Mouse (Mus musculus) gastrocnemius, postnatal 25 days (tissue): Measurements from ENCODE around the gene Cux2. TPM values are rescaled to one million over a fixed set of nuclear protein-coding genes. Genes with fewer than 3 reads are reported as not detected.

Source experiments
- DNase-seq: peaks from one replicate; pipeline ENCODE4 v3.0.0; 2022
- long read RNA-seq, 2 experiments: library from polyadenylated mRNA; stranded (forward); transcript quantifications; one replicate each; pipeline ENCODE4 v2.0.0; 2021
- total RNA-seq, 2 experiments: library from RNA; stranded (reverse); gene quantifications; 1 replicate in 1 of 2; 2 replicates in 1 of 2; pipeline ENCODE4 v1.2.3; 2021

Gene Cux2
- total RNA-seq = 1 to 10 TPM; 1.8 to 6.9 TPM
- long read RNA-seq, experiment 1 = 0 reads
- long read RNA-seq, experiment 2, partial matches to known transcripts = 0 of 1 reads
- long read RNA-seq, experiment 2, other reads (novel, unspliced or antisense) = 1 of 1 reads

GRCm38 (mm10) chr5:122050017-122050831 lies at the start of gene Cux2:
Cux2 (minus strand) TSS chr5:122050102.
- peak; percentile 46 for DNase-seq

GRCm38 (mm10) chr5:122094439-122094838 lies 44.5 kb upstream of the Cux2 start:
- no peak for DNase-seq

DNA sequence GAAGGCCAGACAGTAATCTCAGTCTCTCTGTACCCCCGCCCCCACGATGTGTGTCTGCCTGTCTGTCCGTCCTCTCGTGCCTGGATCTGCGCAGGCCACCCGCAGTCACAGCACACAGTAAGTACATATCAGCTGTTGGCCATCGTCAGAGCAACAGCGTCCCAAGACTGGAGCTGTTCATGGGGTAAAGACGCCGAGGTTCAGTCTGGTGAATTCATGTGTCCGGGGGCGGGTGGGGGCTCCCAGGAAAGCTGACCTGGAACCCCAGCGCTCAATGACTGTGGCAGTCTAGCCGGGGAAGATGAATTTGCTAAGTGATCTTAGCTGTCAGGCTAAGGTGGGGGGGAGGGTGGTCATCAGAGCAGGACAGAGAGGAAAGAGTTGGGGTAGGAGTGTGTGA lies 43.8 kb upstream of the Cux2 start:
- DNase-seq = no peak

GRCm38 (mm10) chr5:122092794-122093193 lies 42.9 kb upstream of the Cux2 start:
- DNase-seq = no peak

GRCm38 (mm10) chr5:122091070-122091469 lies 41.2 kb upstream of the Cux2 start:
- DNase-seq = no peak

DNA sequence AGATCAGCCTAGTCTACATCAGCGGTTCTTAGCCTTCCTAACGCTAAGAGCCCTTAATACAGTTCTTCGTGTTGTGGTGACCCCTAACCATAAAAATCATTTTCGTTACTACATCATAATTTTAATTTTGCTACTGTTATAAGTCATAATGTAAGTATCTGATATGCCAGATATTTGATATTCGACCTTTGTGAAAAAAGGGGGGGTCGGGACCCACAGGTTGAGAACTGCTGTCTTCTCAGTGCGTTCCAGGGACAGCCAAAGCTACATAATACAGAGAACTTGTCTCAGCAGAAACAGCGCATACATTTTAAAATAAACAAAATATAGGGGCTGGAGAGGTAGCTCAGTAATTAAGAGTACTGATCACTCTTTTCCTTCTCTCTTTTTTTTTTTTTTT lies 39.8 kb upstream of the Cux2 start:
- no peak for DNase-seq

GRCm38 (mm10) chr5:122088917-122089316 lies 39.0 kb upstream of the Cux2 start:
- DNase-seq = peak; percentile 74

- DNase-seq = no peak
These were observed 36.2 kb upstream of the Cux2 start for GRCm38 (mm10) chr5:122086121-122086520.

- DNase-seq = no peak
These were observed 35.4 kb upstream of the Cux2 start for GRCm38 (mm10) chr5:122085291-122085690.

DNA sequence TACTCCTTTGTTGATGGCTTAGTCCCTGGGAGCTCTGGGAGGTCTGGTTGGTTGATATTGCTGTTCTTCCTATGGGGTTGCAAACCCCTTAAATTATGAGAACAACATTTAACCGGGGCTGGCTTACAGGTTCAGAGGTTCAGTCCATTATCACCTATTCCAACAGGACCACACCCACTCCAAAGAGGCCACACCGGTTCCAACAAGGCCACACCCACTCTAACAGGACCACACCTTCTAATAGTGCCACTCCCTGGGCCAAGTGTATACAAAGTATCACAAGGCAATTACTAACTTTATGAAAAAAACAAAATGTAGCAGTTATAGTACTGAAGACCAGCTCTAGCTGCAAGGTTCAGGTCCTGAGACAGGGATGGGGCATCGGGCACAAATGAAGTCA lies 34.6 kb upstream of the Cux2 start:
- DNase-seq = no peak

DNA sequence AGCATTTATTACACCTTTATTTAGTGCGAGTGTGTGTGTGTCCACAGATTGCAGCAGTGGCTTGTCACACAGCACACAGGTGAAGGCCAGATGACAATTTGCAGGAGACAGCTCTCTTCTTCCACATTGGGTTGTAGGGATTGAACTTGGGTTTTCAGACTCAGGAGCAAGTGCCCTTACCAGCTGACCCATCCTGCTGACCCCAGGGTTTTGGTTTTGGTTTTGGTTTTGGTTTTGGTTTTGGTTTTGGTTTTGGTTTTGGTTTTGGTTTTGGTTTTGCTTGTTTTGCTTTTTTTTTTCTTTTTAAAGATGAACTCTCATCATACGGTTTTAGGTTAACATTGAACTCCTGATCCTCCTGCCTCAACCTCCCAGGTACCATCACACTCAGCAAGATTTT lies 33.4 kb upstream of the Cux2 start:
- no peak for DNase-seq

- DNase-seq = no peak
These were observed 31.6 kb upstream of the Cux2 start for GRCm38 (mm10) chr5:122081471-122081870.

- DNase-seq = no peak
These were observed 31.0 kb upstream of the Cux2 start for GRCm38 (mm10) chr5:122080930-122081329.

GRCm38 (mm10) chr5:122079796-122080195 lies 29.9 kb upstream of the Cux2 start:
- no peak for DNase-seq

- no peak for DNase-seq
These were observed 27.3 kb upstream of the Cux2 start for GRCm38 (mm10) chr5:122077244-122077643.

GRCm38 (mm10) chr5:122075736-122076135 lies 25.8 kb upstream of the Cux2 start:
- DNase-seq = no peak

DNA sequence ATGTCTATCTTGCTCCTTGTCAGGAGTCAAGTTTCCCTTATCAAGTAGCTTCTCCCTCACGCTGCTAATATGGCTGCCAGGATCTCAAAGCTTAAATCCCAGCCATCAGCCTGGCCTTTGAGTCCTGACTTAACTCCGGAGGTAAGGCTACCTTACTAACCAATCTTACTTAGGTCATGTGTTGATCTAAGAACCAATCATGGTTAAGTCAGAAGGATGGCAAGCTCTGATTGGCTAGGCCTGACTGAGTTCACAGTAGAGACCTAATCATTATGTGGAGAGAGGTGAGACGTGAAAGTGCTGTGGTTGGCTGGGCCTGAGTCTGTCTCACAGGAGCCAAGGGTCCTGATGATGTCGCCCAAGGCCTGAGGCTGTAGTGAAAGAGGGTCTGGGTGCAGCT lies 22.1 kb upstream of the Cux2 start:
- DNase-seq = no peak

DNA sequence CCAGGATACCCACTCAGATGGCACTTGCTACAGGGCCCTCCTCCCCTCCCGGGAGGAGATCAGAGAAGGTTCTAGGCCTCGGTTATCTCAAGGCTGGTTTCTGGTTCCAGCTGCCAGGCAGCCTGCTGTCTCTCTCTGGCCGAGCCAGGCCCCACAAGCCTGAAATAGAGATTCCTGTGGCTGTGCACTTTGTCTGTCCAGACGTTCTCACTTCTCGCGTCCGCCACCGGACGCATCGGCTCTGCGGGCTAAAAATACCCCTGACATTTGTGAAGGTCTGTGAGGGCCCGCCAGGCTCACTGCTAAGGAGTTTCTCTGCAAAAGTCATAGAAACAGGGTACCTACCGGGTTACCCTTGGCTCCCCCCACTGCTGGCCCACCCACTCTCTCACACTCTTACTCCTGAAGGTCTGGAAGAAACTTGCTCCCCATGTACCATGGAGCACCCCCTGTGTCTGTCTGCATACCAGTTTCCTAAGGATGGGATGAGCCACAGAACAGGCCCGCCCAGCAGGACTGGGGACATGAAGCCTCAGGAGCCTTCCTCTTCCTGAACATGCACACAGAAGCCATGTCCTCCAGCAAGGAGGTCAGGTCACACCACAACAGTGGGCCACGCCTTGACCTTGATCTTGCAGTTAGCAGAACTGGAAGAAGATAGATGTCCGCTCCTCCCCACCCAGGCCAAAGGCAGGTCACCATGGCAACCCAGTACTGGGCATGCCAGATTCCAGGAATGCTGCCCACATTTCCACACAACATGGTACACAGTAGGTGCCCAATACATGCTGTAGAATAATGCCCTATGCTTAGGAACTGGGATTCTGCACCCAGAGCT lies 21.3 kb upstream of the Cux2 start:
- peak; percentile 76 for DNase-seq

GRCm38 (mm10) chr5:122068563-122068962 lies 18.7 kb upstream of the Cux2 start:
- no peak for DNase-seq

DNA sequence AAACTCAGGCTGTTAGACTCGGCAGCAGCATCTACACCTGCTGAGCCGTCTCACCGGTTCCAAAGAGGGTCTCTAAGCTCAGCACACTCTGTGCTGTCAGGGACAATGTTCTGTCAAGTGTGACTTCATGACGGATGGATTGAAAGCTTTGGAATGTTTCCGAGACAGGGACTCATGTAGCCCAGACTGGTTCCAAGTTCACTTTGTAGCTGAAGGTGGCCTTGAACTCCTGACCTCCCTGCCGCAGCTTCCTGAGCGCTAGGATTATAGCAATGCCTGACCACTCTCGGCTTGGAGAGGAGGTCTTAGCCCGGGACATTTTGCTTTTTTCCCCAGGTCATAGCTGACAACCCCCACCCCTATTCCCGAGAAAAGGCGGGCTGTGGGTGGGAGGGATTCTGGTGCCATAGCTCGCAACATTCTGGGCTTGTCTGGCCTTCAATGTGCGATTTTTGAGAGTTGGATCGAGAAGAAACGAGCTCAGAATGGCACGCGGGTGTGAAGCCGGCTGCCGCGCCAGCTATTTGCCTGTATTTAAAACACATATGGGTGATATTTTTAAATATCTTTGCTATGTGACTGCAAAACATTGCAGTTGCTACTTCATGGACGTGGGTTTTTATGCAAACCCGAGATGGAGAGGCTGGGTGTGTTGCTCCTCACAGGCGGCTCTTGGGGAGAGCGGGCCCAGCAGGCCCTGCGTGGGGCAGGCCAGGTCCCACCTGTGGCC lies 13.5 kb upstream of the Cux2 start:
- no peak for DNase-seq

DNA sequence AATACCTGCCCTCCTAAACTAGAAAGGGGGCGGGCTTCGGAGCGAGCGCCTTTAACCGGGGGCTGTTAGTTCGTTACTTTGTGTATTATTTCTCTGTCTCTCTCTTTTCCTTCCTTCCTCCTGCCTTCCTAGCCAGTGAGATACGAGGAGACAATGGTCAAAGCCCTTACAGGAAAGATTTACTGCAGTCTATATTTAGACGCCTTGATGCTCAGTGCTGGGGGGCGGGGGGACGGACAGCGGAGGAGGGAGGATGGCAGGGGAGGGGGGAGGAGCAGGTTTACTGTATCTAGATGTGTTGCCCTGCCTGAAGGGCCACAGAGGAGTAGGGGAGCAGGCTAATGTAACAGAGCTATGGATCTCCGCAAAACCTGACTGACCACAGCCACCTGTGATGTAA lies 12.6 kb upstream of the Cux2 start:
- DNase-seq = no peak

DNA sequence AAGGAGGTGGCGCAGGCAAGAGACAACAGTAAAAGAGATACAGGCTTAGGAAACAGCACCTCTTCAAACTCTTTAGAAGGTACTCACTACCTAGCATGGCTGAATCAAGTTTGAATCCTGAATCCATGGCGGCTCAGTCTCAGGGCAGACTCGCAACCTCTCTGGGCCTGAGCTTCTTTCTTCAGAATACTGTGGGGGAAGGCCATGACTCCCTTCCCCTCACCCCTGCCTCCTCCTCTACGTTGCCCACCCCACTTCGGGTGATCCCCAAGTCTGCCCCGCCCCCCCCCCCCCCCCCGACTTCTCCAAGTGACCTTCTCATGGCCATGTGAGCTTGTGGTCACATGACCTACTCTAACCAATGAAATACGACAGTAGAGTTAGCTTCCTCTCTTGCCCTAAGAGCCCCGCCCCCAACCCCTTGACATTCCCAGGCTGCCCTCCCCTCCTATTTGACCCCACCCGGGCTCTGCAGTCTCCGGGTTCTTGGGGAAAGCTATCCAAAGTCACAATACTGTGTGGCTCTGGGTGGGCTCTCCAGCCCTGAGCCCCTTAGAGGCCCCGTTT lies 10.9 kb upstream of the Cux2 start:
- no peak for DNase-seq
